Mouse (Mus musculus) urinary bladder, postnatal 10 days (tissue): ENCODE data around the gene Arhgef38.
A peak's percentile ranks its signal among the peaks of the same experiment; 100 is the strongest.

ENCODE experiments used
- DNase-seq: peaks from one replicate; pipeline ENCODE4 v3.0.0; 2022; ENCODE audit warnings: low spot score

Arhgef38 gene

GRCm38 (mm10) chr3:133234821-133235295, at the start of gene Arhgef38:
Arhgef38 (minus strand) TSS chr3:133234949.
- no peak for DNase-seq

- peak; percentile 34 for DNase-seq
These were observed 37.1 kb upstream of the Arhgef38 start for GRCm38 (mm10) chr3:133271887-133272286.

GRCm38 (mm10) chr3:133258860-133259259, 24.1 kb upstream of the Arhgef38 start:
- DNase-seq, result no peak

- no peak for DNase-seq
These were observed 21.1 kb upstream of the Arhgef38 start for GRCm38 (mm10) chr3:133255842-133256241.

- no peak for DNase-seq
These were observed 9.3 kb upstream of the Arhgef38 start for GRCm38 (mm10) chr3:133244027-133244426.

- DNase-seq, result no peak
These were observed 7.2 kb upstream of the Arhgef38 start for GRCm38 (mm10) chr3:133241916-133242315.

- no peak for DNase-seq
These were observed 756 bp downstream of the Arhgef38 start for GRCm38 (mm10) chr3:133233993-133234392.

- no peak for DNase-seq
These were observed 4.3 kb downstream of the Arhgef38 start for GRCm38 (mm10) chr3:133230427-133230826.

- DNase-seq, result no peak
These were observed 5.2 kb downstream of the Arhgef38 start for GRCm38 (mm10) chr3:133229594-133229993.

- no peak for DNase-seq
These were observed 7.3 kb downstream of the Arhgef38 start for GRCm38 (mm10) chr3:133227258-133228012.

- DNase-seq, result no peak
These were observed 16.2 kb downstream of the Arhgef38 start for GRCm38 (mm10) chr3:133218501-133218900.

- DNase-seq, result no peak
These were observed 19.4 kb downstream of the Arhgef38 start for GRCm38 (mm10) chr3:133215198-133215819.

- DNase-seq, result no peak
These were observed 21.2 kb downstream of the Arhgef38 start for GRCm38 (mm10) chr3:133213434-133214114.

- no peak for DNase-seq
These were observed 23.4 kb downstream of the Arhgef38 start for GRCm38 (mm10) chr3:133211324-133211723.

- DNase-seq, result no peak
These were observed 31.0 kb downstream of the Arhgef38 start for GRCm38 (mm10) chr3:133203713-133204112.

GRCm38 (mm10) chr3:133202171-133202570, 32.6 kb downstream of the Arhgef38 start:
- DNase-seq, result no peak

GRCm38 (mm10) chr3:133188930-133189329, 45.8 kb downstream of the Arhgef38 start:
- DNase-seq, result no peak

- no peak for DNase-seq
These were observed 47.2 kb downstream of the Arhgef38 start for GRCm38 (mm10) chr3:133187524-133187923.

GRCm38 (mm10) chr3:133176033-133176750, 58.6 kb downstream of the Arhgef38 start:
- no peak for DNase-seq

GRCm38 (mm10) chr3:133172291-133172690, 62.5 kb downstream of the Arhgef38 start:
- no peak for DNase-seq

GRCm38 (mm10) chr3:133169737-133170136, 65.0 kb downstream of the Arhgef38 start:
- no peak for DNase-seq

- DNase-seq, result no peak
These were observed 67.2 kb downstream of the Arhgef38 start for GRCm38 (mm10) chr3:133167550-133167949.
